Mouse (Mus musculus) left cerebral cortex, adult 9 months (tissue): Measurements from ENCODE around the gene 9930111J21Rik2.
A peak's percentile ranks its signal among the peaks of the same experiment; 100 is the strongest.
"Not testable (repeated sequence)": the region's sequence is repeated elsewhere in the genome, so short reads cannot be mapped to it uniquely, and the experiment has no call there.

Experiments used
- DNase-seq, 2 experiments: peaks; one replicate each; pipeline ENCODE4 v3.0.0; 2022; ENCODE audit warnings: low spot score in 2 of 2

9930111J21Rik2 gene

GRCm38 (mm10) chr11:49051093-49051891 lies at the start of gene 9930111J21Rik2:
TSS of gene 9930111J21Rik2 (minus strand) at chr11:49051242.
- DNase-seq: not testable (repeated sequence)

- no peak for DNase-seq
Observed at GRCm38 (mm10) chr11:49100409-49100808, 49.4 kb upstream of the 9930111J21Rik2 start.

- no peak for DNase-seq
Observed at GRCm38 (mm10) chr11:49095367-49095766, 44.3 kb upstream of the 9930111J21Rik2 start.

- DNase-seq: no peak
Observed at GRCm38 (mm10) chr11:49093861-49094660, 43.0 kb upstream of the 9930111J21Rik2 start.

- DNase-seq: no peak
Observed at GRCm38 (mm10) chr11:49092786-49093185, 41.7 kb upstream of the 9930111J21Rik2 start.

GRCm38 (mm10) chr11:49092053-49092586 lies 41.1 kb upstream of the 9930111J21Rik2 start:
- DNase-seq: no peak

- no peak for DNase-seq
Observed at GRCm38 (mm10) chr11:49091171-49091570, 40.1 kb upstream of the 9930111J21Rik2 start.

GRCm38 (mm10) chr11:49090551-49090950 lies 39.5 kb upstream of the 9930111J21Rik2 start:
- DNase-seq: no peak

GRCm38 (mm10) chr11:49089735-49090507 lies 38.9 kb upstream of the 9930111J21Rik2 start:
- DNase-seq: no peak

GRCm38 (mm10) chr11:49088990-49089652 lies 38.1 kb upstream of the 9930111J21Rik2 start:
- no peak for DNase-seq

GRCm38 (mm10) chr11:49087830-49088616 lies 37.0 kb upstream of the 9930111J21Rik2 start:
- DNase-seq: no peak

- DNase-seq: no peak
Observed at GRCm38 (mm10) chr11:49086858-49087361, 35.9 kb upstream of the 9930111J21Rik2 start.

- DNase-seq: no peak
Observed at GRCm38 (mm10) chr11:49084875-49085274, 33.8 kb upstream of the 9930111J21Rik2 start.

- no peak for DNase-seq
Observed at GRCm38 (mm10) chr11:49084385-49084784, 33.3 kb upstream of the 9930111J21Rik2 start.

GRCm38 (mm10) chr11:49083808-49084207 lies 32.8 kb upstream of the 9930111J21Rik2 start:
- no peak for DNase-seq

GRCm38 (mm10) chr11:49083146-49083545 lies 32.1 kb upstream of the 9930111J21Rik2 start:
- peak; percentile 13 to 25 for DNase-seq

- no peak for DNase-seq
Observed at GRCm38 (mm10) chr11:49081886-49082285, 30.8 kb upstream of the 9930111J21Rik2 start.

GRCm38 (mm10) chr11:49081356-49081755 lies 30.3 kb upstream of the 9930111J21Rik2 start:
- DNase-seq: no peak

- no peak for DNase-seq
Observed at GRCm38 (mm10) chr11:49080636-49081035, 29.6 kb upstream of the 9930111J21Rik2 start.

- DNase-seq: no peak
Observed at GRCm38 (mm10) chr11:49078719-49079118, 27.7 kb upstream of the 9930111J21Rik2 start.
